Mouse (Mus musculus): ENCODE data around the gene Arl13b. TPM values are rescaled to one million over a fixed set of nuclear protein-coding genes. Genes with fewer than 3 reads are reported as not detected.

Arl13b gene
- total RNA-seq, 1 experiment from 2014 or later = 21.3 TPM

GRCm38 (mm10) chr16:62832027-62832426 is 14.8 kb downstream of the Arl13b start:
- ATAC-seq (replicated peaks in 1 of 2; ENCODE audit: insufficient read depth in 1 of 2, low FRiP score in 2 of 2, low TSS enrichment in 1 of 2, low read depth in 1 of 2, poor library complexity in 2 of 2, severe bottlenecking in 2 of 2) = no peak

- peak; percentile 85 to 90 for ATAC-seq (replicated peaks in 1 of 2; ENCODE audit: insufficient read depth in 1 of 2, low FRiP score in 2 of 2, low TSS enrichment in 1 of 2, low read depth in 1 of 2, poor library complexity in 2 of 2, severe bottlenecking in 2 of 2)
These were observed 20.5 kb downstream of the Arl13b start for GRCm38 (mm10) chr16:62826156-62827001.

GRCm38 (mm10) chr16:62822472-62822871 is 24.4 kb downstream of the Arl13b start:
- ATAC-seq (replicated peaks in 1 of 2; ENCODE audit: insufficient read depth in 1 of 2, low FRiP score in 2 of 2, low TSS enrichment in 1 of 2, low read depth in 1 of 2, poor library complexity in 2 of 2, severe bottlenecking in 2 of 2) = no peak

GRCm38 (mm10) chr16:62814491-62814890 is 32.3 kb downstream of the Arl13b start, which contains the start of gene Stx19:
Stx19 (plus strand) TSS chr16:62814676.
- peak in 1 of 2 experiments; percentile 29; a peak in 1 of 4 replicates for ATAC-seq (replicated peaks in 1 of 2; ENCODE audit: insufficient read depth in 1 of 2, low FRiP score in 2 of 2, low TSS enrichment in 1 of 2, low read depth in 1 of 2, poor library complexity in 2 of 2, severe bottlenecking in 2 of 2)

GRCm38 (mm10) chr16:62813790-62814189 is 33.0 kb downstream of the Arl13b start:
- ATAC-seq (replicated peaks in 1 of 2; ENCODE audit: insufficient read depth in 1 of 2, low FRiP score in 2 of 2, low TSS enrichment in 1 of 2, low read depth in 1 of 2, poor library complexity in 2 of 2, severe bottlenecking in 2 of 2) = no peak

DNA sequence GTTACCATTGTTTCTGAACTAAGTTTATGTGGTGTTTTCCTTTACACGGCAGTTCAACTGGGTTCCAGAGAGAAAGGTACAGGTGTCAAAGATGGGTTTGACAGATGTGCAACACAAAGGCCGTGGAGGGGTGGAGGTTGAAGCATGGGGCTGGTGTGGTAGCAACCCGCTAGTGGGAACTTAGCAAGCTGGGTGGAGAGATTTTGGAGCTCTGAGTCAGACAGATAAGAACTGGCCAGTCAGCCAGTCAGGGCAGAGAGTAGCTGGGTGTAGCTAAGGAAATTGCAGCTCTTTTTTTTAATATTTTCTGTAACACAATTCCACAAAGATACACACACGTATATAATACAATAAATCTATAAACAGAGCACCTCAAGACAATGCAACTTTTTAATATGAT is 36.0 kb downstream of the Arl13b start:
- no peak for ATAC-seq (replicated peaks in 1 of 2; ENCODE audit: insufficient read depth in 1 of 2, low FRiP score in 2 of 2, low TSS enrichment in 1 of 2, low read depth in 1 of 2, poor library complexity in 2 of 2, severe bottlenecking in 2 of 2)

- ATAC-seq (replicated peaks in 1 of 2; ENCODE audit: insufficient read depth in 1 of 2, low FRiP score in 2 of 2, low TSS enrichment in 1 of 2, low read depth in 1 of 2, poor library complexity in 2 of 2, severe bottlenecking in 2 of 2) = peak; percentile 75 to 77
These were observed 39.4 kb downstream of the Arl13b start for GRCm38 (mm10) chr16:62807249-62807979.

GRCm38 (mm10) chr16:62804621-62805020 is 42.2 kb downstream of the Arl13b start:
- ATAC-seq (replicated peaks in 1 of 2; ENCODE audit: insufficient read depth in 1 of 2, low FRiP score in 2 of 2, low TSS enrichment in 1 of 2, low read depth in 1 of 2, poor library complexity in 2 of 2, severe bottlenecking in 2 of 2) = no peak

- no peak for ATAC-seq (replicated peaks in 1 of 2; ENCODE audit: insufficient read depth in 1 of 2, low FRiP score in 2 of 2, low TSS enrichment in 1 of 2, low read depth in 1 of 2, poor library complexity in 2 of 2, severe bottlenecking in 2 of 2)
These were observed 47.0 kb downstream of the Arl13b start for GRCm38 (mm10) chr16:62799839-62800238.

GRCm38 (mm10) chr16:62799426-62799825 is 47.4 kb downstream of the Arl13b start:
- no peak for ATAC-seq (replicated peaks in 1 of 2; ENCODE audit: insufficient read depth in 1 of 2, low FRiP score in 2 of 2, low TSS enrichment in 1 of 2, low read depth in 1 of 2, poor library complexity in 2 of 2, severe bottlenecking in 2 of 2)

DNA sequence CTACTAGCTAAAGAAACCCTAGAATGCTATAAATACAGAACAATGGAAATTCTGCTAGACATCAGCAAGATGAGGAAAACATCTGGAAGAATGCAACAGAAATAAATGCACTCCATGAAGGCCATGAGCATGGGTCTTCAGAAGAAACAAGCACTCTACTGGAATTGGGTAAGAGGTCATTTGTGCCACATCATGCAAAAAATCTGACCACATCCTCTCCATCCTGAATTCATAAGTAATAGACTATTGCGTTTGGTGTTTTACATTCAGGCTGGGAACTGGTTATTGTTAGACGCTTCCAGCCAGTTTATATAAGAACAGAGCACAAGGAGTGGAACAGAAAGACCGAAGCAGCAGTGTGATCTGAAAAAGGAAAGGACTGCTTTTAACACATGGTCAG is 48.0 kb downstream of the Arl13b start:
- ATAC-seq (replicated peaks in 1 of 2; ENCODE audit: insufficient read depth in 1 of 2, low FRiP score in 2 of 2, low TSS enrichment in 1 of 2, low read depth in 1 of 2, poor library complexity in 2 of 2, severe bottlenecking in 2 of 2) = no peak

GRCm38 (mm10) chr16:62796608-62797007 is 50.2 kb downstream of the Arl13b start:
- ATAC-seq (replicated peaks in 1 of 2; ENCODE audit: insufficient read depth in 1 of 2, low FRiP score in 2 of 2, low TSS enrichment in 1 of 2, low read depth in 1 of 2, poor library complexity in 2 of 2, severe bottlenecking in 2 of 2) = no peak

- ATAC-seq (replicated peaks in 1 of 2; ENCODE audit: insufficient read depth in 1 of 2, low FRiP score in 2 of 2, low TSS enrichment in 1 of 2, low read depth in 1 of 2, poor library complexity in 2 of 2, severe bottlenecking in 2 of 2) = peak; percentile 93
These were observed 60.1 kb downstream of the Arl13b start, which contains the start of gene Nsun3 for GRCm38 (mm10) chr16:62786621-62787331. Nsun3 (minus strand) TSS chr16:62786818.

DNA sequence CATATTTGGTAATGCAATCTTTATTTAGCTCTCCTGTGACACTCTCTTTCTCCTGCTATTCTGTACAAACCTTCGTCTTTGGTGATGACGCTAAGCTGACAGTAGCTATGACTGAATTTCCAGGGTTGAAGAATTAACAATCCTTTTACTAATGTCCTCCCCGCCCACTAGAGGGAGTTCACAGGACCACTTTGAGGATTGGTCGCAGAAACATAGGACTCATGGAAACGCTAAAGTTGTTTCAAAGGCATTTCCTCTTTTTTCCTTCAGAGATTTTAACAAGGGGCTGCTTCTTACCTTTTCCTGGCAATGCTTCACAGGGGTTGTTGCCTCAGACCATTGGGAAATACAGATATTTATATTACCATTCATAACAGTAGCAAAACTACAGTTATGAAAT is 64.6 kb downstream of the Arl13b start:
- peak; percentile 25 to 39; a peak in 2 of 4 replicates for ATAC-seq (replicated peaks in 1 of 2; ENCODE audit: insufficient read depth in 1 of 2, low FRiP score in 2 of 2, low TSS enrichment in 1 of 2, low read depth in 1 of 2, poor library complexity in 2 of 2, severe bottlenecking in 2 of 2)

- ATAC-seq (replicated peaks in 1 of 2; ENCODE audit: insufficient read depth in 1 of 2, low FRiP score in 2 of 2, low TSS enrichment in 1 of 2, low read depth in 1 of 2, poor library complexity in 2 of 2, severe bottlenecking in 2 of 2) = no peak
These were observed 68.6 kb downstream of the Arl13b start for GRCm38 (mm10) chr16:62778282-62778681.

GRCm38 (mm10) chr16:62776034-62776433 is 70.8 kb downstream of the Arl13b start:
- ATAC-seq (replicated peaks in 1 of 2; ENCODE audit: insufficient read depth in 1 of 2, low FRiP score in 2 of 2, low TSS enrichment in 1 of 2, low read depth in 1 of 2, poor library complexity in 2 of 2, severe bottlenecking in 2 of 2) = no peak

- ATAC-seq (replicated peaks in 1 of 2; ENCODE audit: insufficient read depth in 1 of 2, low FRiP score in 2 of 2, low TSS enrichment in 1 of 2, low read depth in 1 of 2, poor library complexity in 2 of 2, severe bottlenecking in 2 of 2) = no peak
These were observed 73.4 kb downstream of the Arl13b start for GRCm38 (mm10) chr16:62773462-62773861.

DNA sequence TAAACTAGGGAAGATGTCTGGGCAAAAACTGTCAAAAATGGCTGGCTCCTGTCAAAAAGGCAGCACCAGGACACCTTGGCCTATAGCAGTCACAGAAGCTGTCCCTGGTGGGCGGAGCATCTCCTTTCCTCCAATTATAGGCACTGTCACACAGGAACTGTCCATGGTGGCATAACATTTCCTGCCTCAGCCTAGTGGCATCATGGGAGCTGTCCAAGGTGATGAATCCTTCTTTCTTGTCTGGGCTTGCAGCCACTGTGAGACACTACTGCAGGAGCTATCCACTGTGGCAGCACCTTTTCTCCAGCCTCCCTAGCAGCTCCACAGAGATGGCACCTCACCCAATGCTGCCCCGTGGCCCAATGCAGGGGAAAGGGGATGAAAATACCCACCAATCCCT is 88.5 kb downstream of the Arl13b start:
- ATAC-seq (replicated peaks in 1 of 2; ENCODE audit: insufficient read depth in 1 of 2, low FRiP score in 2 of 2, low TSS enrichment in 1 of 2, low read depth in 1 of 2, poor library complexity in 2 of 2, severe bottlenecking in 2 of 2) = peak; percentile 53 to 74; a peak in 3 of 4 replicates
